Mouse (Mus musculus) cerebellum, adult (tissue): Measurements from ENCODE around the gene C130050O18Rik.
A peak's percentile ranks its signal among the peaks of the same experiment; 100 is the strongest.

Experiments used
- ATAC-seq: cut with Nextera tagmentation; 2 replicates; pipeline ENCODE4 v1.9.2; 2017; ENCODE audit warnings: mild to moderate bottlenecking, moderate library complexity, mixed read lengths; ENCODE audit not compliant: insufficient number of reproducible peaks, low FRiP score, low TSS enrichment

The C130050O18Rik gene

GRCm38 (mm10) chr5:139404801-139405401, at the start of gene C130050O18Rik:
C130050O18Rik (plus strand) TSS chr5:139405280.
- no peak for ATAC-seq

- ATAC-seq = 0 out of 2 replicates have a peak, but pooled peaks have one; percentile 32
Measured at GRCm38 (mm10) chr5:139358653-139359052, 46.4 kb upstream of the C130050O18Rik start.

- ATAC-seq = no peak
Measured at GRCm38 (mm10) chr5:139359244-139359643, 45.8 kb upstream of the C130050O18Rik start.

- no peak; the same call in 1 of the 2 replicates for ATAC-seq
Measured at GRCm38 (mm10) chr5:139363858-139364257, 41.2 kb upstream of the C130050O18Rik start.

- ATAC-seq = peak; percentile 36; the same call in 1 of the 2 replicates
Measured at GRCm38 (mm10) chr5:139364260-139364910, 40.7 kb upstream of the C130050O18Rik start.

- ATAC-seq = no peak
Measured at GRCm38 (mm10) chr5:139364911-139365571, 40.0 kb upstream of the C130050O18Rik start.

- no peak for ATAC-seq
Measured at GRCm38 (mm10) chr5:139365827-139366226, 39.3 kb upstream of the C130050O18Rik start.

- ATAC-seq = no peak
Measured at GRCm38 (mm10) chr5:139366484-139366883, 38.6 kb upstream of the C130050O18Rik start.

GRCm38 (mm10) chr5:139367884-139368458, 37.1 kb upstream of the C130050O18Rik start:
- no peak for ATAC-seq

GRCm38 (mm10) chr5:139368638-139369320, 36.3 kb upstream of the C130050O18Rik start:
- no peak for ATAC-seq

- ATAC-seq = no peak
Measured at GRCm38 (mm10) chr5:139370336-139370735, 34.7 kb upstream of the C130050O18Rik start.

- ATAC-seq = no peak
Measured at GRCm38 (mm10) chr5:139371118-139371517, 34.0 kb upstream of the C130050O18Rik start.

- peak; percentile 71; the same call in 1 of the 2 replicates for ATAC-seq
Measured at GRCm38 (mm10) chr5:139371631-139372401, 33.3 kb upstream of the C130050O18Rik start.

- ATAC-seq = no peak
Measured at GRCm38 (mm10) chr5:139373126-139373525, 32.0 kb upstream of the C130050O18Rik start.

- no peak for ATAC-seq
Measured at GRCm38 (mm10) chr5:139373889-139374444, 31.1 kb upstream of the C130050O18Rik start.

GRCm38 (mm10) chr5:139374841-139375240, 30.2 kb upstream of the C130050O18Rik start:
- ATAC-seq = no peak

GRCm38 (mm10) chr5:139377468-139378270, 27.4 kb upstream of the C130050O18Rik start, which contains the start of gene Gpr146:
Gpr146 (plus strand) TSS chr5:139377697.
- ATAC-seq = no peak

- no peak for ATAC-seq
Measured at GRCm38 (mm10) chr5:139378271-139378556, 26.9 kb upstream of the C130050O18Rik start.
